Mouse (Mus musculus): ENCODE data around the gene Btnl1. TPM values are rescaled to one million over a fixed set of nuclear protein-coding genes. Genes with fewer than 3 reads are reported as not detected.

Gene Btnl1
- total RNA-seq, 2 experiments from 2014 or later: not detected

DNA sequence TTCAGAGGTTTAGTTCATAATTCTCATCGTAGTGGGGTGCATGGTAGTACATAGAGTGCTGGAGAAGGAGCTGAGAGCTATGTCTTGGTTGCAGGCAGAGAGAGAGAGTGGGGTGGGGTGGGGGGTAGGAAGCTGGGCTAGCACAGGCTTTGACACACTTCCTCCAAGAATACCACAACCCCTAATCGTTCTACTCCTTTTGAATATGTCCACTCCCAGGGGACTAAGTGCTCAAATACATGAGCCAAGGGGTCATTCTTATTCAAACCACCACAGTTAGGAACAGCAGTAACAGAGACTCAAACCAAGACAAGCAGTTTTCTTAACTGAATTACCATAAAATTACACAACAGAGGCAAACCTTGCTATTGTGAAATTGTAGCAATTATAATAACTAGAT is 9.7 kb downstream of the Btnl1 start:
- DNase-seq: no peak

DNA sequence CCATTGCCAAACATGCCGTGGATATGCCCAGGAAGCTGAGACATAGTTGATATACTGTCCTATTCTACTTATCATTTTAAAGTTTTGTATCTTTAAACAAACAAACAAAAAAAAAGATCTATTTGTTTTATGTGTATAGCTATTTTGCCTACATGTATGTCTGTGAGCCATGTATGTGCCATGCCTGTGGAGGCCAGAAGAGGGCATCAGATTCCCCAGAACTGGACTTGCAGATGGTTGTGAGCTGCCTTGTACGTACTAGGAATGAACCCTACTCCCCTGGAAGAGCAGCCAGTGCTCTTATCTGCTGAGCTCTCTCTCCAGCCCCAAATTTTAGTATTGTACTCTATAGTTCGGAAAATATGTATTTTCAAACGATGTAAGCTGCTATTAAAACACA is 11.6 kb downstream of the Btnl1 start:
- peak; percentile 50 for DNase-seq

DNA sequence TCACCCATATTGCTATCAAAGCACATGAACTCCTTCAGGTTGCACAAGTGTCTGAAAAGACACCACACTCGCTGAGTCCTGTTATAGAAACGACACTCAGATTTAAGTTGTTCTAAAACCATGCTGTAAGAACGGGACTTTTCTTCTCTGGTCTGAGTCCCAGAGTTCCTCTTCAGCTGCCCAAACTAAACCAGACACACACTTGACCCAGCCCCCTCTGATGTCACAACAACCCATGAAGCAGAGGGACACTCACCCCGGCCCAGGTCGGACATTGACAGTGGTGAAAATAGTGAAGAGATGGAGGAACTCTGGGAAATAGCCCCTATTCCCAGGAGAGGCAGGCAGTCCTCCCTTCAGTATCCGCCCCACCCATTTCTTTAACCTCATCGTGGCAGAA is 14.6 kb downstream of the Btnl1 start:
- DNase-seq: no peak

DNA sequence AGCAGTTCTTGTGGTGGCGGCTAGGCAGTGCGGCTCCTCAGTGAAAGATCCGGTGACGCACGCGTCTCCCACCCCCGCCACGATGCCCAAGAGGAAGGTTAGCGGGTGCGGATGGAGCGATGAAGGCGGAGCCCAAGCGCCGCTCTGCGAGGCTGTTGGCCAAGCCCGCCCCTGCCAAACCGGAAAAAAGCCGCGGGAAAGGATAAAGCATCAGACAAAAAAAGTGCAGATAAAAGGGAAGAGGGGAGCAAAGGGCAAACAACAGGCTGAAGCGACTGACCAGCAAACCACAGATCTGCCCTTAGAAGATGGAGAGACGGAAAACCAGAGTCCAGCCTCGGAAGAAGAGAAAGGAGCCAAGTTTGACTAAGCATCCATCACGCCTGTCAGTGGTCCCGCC is 15.4 kb downstream of the Btnl1 start:
- DNase-seq: peak; percentile 43

DNA sequence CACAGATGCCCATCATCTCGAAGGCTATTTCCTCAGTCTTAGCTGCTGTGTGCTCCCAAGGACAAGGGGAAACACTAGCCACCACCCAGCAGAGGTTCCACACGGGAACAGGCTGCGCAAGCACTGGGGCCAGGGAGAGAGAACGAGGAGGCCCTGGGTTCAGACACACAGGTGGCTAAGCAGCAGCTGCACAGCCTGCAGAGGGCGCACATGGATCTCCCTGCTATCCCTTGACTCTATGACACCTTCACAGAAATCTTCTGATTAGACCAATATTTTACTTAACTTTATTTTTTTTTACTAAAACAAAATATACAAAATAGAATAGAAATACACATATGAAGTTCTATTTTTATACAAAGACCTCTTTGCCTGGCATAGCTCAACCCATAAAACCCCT is 20.4 kb downstream of the Btnl1 start:
- no peak for DNase-seq

DNA sequence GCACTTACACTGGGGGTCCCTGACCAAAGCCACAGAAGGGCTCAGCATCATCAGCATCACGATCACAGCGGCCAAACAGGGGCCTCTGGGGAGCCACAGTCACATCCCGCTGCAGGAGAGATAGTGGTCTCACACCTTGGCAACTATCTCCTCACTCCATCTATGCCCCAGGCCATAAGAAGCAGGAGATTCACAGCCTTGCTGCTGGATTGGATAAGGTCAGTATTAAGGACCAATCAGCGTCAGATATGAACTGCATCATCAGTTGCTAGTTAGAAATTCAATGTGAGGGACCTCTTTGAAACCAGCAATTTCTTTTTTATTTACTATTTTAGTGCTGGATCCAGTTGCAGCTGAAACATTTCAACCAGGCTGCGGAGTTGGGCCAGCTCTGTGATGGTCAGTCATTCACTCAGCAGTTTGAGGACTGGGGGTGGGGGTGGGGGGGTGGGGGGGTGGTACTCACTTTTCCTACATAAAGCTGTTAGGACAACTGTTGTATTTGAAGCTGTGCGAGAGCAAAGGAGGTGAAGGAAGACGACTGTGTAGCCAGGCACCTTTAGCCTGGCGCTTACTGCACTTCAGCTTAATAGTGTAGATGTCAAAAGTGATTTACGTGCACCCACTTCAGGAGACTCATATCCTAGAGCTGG is 21.3 kb downstream of the Btnl1 start:
- DNase-seq: peak; percentile 65

DNA sequence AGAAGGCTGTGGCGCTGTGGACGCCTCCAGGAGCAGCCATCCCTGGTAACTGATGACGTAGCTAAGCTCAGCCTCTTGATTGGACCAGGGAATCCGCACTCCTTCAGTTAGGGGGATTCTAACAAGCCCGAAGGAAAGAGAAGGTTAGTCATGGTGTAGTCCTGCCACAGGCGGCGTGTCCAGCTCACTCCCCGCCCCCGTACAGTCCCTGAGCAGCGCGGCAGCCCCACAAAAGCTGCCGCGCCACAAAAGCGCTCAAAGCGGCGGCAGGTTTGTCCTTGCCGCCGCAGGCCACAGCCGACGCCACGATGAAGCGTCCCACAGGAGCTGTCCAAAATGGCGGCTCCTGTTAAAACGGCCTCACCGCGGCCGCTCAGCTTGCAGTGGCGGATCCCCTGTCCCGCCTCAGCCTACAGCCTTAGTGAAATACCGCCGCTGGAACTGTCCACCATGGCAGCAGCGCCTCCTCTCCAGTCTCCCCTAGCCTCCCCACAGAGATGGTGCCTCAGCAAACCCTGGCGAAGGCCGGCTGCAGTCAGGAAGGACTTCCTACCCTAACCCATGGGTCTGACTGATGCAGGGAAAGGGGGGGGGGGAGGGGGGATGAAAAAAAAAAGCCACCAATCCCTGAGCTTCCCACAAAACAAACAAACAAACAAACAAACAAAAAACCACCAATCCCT is 21.9 kb downstream of the Btnl1 start, which contains the start of gene BC051142:
TSS of gene BC051142 (plus strand) at position 110 of the 683 bp plus-strand sequence.
- peak; percentile 82 for DNase-seq

DNA sequence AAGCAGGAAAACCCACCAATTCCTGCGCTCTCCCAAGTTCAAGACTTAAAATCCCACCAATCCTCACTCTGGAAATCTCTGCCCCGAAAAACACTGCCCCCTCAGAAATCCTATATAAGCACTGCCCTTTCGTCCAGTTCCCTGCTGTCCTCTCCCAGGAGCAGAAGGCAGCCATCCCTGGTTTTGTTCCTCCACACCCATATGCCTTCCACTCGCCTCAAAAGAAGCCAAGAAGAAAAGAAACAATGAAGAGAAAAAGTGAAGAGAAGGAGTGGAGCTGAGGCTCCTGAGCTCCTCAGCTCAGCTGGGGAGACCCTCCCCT is 22.4 kb downstream of the Btnl1 start:
- DNase-seq: no peak

DNA sequence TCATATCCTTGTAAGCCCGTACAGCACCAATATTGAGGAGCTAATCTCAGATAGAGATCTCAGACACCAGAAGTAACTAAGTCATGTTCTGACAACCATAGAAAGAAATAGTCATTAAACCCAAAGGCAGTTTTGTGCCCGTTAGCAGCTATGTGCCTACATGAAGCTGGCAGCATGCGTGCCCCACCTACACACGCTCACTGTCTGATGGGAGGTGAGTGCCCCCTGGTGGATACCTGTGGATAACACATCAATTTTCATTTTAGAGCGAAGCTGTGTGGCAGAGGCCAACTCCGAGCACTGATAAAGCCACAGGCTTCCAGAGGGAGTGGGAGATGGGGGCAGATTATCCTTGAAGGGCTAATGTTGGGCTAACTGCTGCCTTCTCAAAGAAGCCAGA is 34.2 kb downstream of the Btnl1 start:
- peak; percentile 67 for DNase-seq

DNA sequence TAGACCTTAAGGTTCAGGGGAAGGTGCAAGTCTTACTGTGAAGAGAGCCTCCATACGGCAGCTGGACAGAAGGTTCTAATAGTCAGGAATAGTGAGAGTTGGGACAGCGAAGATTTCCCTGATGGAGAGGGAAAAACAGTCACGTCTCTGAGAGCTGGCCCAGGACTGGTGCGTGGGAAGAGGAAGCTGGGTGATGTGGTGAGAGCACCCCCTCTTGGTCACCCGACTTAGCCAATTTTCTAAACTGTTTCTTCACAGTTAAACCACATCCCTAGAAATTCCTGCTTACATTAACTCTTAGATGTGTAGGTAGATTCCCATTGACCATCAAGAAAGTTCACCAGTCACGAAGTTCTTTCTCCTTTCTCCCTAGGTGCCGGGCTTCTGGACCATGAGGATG is 43.1 kb downstream of the Btnl1 start:
- DNase-seq: no peak

DNA sequence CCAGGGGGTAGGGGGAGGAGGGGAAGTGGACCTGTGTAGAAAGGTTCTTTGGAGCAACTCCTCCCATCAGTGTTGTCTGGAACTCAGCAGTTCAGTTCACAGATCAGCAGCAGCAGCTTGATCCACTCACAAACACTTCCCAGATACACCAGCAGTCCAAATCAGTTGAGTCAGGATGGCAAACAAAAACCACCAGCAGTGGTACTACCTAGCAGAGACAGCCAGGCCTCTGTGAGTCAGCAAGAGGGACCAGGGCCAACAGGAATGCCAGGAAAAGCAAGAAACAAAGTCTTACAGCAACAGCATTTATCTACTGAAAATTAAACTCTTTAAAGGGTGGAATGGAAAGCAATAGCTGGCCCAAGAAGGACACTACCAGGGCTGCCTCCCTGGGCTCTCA is 50.7 kb downstream of the Btnl1 start:
- DNase-seq: no peak

Other genes starting within 250 kb of the Btnl1 start
- under 1 TPM; 0.55 to 0.72 TPM for gene H2-DMb2, start 233.8 kb upstream of the Btnl1 start, total RNA-seq (2021)
- gene H2-DMb1, start 224.1 kb upstream of the Btnl1 start, total RNA-seq (2021): under 1 TPM; 0.26 to 0.68 TPM
- gene Tap1, start 189.6 kb upstream of the Btnl1 start, total RNA-seq (2021): 1 to 10 TPM; 4.8 to 5.4 TPM
- gene Psmb9, start 189.4 kb upstream of the Btnl1 start, total RNA-seq (2021): 1 to 10 TPM; 2.5 to 3.8 TPM
- 1 to 10 TPM; 3.7 to 7.0 TPM for gene Psmb8, start 179.4 kb upstream of the Btnl1 start, total RNA-seq (2021)
- gene Tap2, start 173.6 kb upstream of the Btnl1 start, total RNA-seq (2021): 10 to 100 TPM; 10.7 to 12.3 TPM
- under 1 TPM; 0.23 to 0.38 TPM for gene H2-Ob, start 138.2 kb upstream of the Btnl1 start, total RNA-seq (2021)
- gene H2-Ab1, start 119.4 kb upstream of the Btnl1 start, total RNA-seq (2021): 1 to 10 TPM; 2.4 to 3.1 TPM
- 1 to 10 TPM; 2.2 to 3.0 TPM for gene H2-Aa, start 89.3 kb upstream of the Btnl1 start, total RNA-seq (2021)
- gene H2-Eb1, start 71.3 kb upstream of the Btnl1 start, total RNA-seq (2021): 1 to 10 TPM; 4.0 to 4.9 TPM
- gene H2-Eb2, start 51.5 kb upstream of the Btnl1 start, total RNA-seq (2021): not detected
- under 1 TPM; 0.09 to 0.31 TPM for gene Btnl2, start 22.3 kb upstream of the Btnl1 start, total RNA-seq (2021)
- gene BC051142, start 21.7 kb downstream of the Btnl1 start, total RNA-seq (2021): not detected
- gene Btnl4, start 100.2 kb downstream of the Btnl1 start, total RNA-seq (2021): not detected
- gene Btnl6, start 140.2 kb downstream of the Btnl1 start, total RNA-seq (2021): not detected
- gene Notch4, start 187.1 kb downstream of the Btnl1 start, total RNA-seq (2021): 10 to 100 TPM; 29.2 to 39.3 TPM
- 1 to 10 TPM; 3.9 to 4.4 TPM for gene Gpsm3, start 212.7 kb downstream of the Btnl1 start, total RNA-seq (2021)
- gene Pbx2, start 214.1 kb downstream of the Btnl1 start, total RNA-seq (2021): 10 to 100 TPM; 34.6 to 39.5 TPM
- gene Ager, start 220.7 kb downstream of the Btnl1 start, total RNA-seq (2021): 1 to 10 TPM; 1.6 TPM
- gene Rnf5, start 226.6 kb downstream of the Btnl1 start, total RNA-seq (2021): 10 to 100 TPM; 40.6 to 40.8 TPM
- 10 to 100 TPM; 59.3 to 62.4 TPM for gene Agpat1, start 227.1 kb downstream of the Btnl1 start, total RNA-seq (2021)
- gene Egfl8, start 238.8 kb downstream of the Btnl1 start, total RNA-seq (2021): 1 to 10 TPM; 2.5 to 3.4 TPM